Mouse (Mus musculus) small intestine, adult 2 months (tissue): ENCODE results near the gene Fryl.

Experiments
- CTCF ChIP-seq: fragments of 200-500 bp; IDR thresholded peaks from 2 replicates; pipeline ENCODE4 v1.5.1; 2012; ENCODE audit warnings: low read depth, mild to moderate bottlenecking, control low read depth, inconsistent platforms, low read length, moderate library complexity, mixed read lengths; ENCODE audit not compliant: insufficient replicate concordance, insufficient read length; ENCODE audit errors: extremely low read depth
- POLR2A ChIP-seq: fragments of 200-500 bp; IDR thresholded peaks from 2 replicates; pipeline ENCODE4 v1.6.1; 2012; ENCODE audit warnings: low read depth, mild to moderate bottlenecking, control low read depth, inconsistent platforms, low read length, moderate library complexity

GRCm38 (mm10) chr5:73103657-73104056 lies 152.8 kb downstream of the Fryl start:
- TF ChIP-seq CTCF (no peak), POLR2A (no peak)
